Comparison of ENCODE assay signal across 30 mouse cellular contexts in the genomic region with DNA sequence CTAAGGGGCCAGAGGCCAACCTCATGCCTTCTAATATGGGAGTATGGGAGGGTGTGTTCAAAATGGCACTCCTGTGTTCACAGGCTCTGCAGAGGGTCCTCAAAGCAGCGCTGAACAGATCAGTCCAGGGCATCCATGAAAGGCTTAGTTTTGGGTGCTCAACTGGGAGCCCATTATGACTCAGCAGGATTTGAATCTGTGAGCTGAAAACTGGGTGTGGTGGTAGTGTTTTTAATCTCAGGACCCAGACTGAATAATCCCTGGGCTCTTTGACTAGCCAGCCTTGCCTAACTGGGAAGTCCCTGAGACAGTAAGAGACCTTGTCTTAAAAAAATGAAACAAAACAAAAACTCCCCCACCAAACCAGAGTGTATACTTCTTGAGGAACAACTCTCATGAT. TPM values are rescaled to one million over a fixed set of nuclear protein-coding genes. Genes with fewer than 3 reads are reported as not detected.
A peak's percentile ranks its signal among the peaks of the same experiment; 100 is the strongest.
DNase-seq lines count a peak whose midpoint lies in the region; ATAC-seq and TF ChIP-seq lines count a peak whose summit lies in the region.
"Had no signal": no experiment of that assay in that cellular context is flagged by ENCODE, and none has a peak within 500 bp of the region (broad histone marks: within the 10 kb centered on the region; RNA-seq: fewer than 3 reads in every experiment).

No protein-coding gene starts in this region.

- intact Hi-C loops in left cerebral cortex, postnatal 14 days (cut with DNase I): no loop called here

- TF ChIP-seq EP300 in MEL (IDR thresholded peaks at IDR 0.05; ENCODE audit: low read depth in 1 of 2, low read length in 2 of 2): no peak

- TF ChIP-seq CTCF in MEL (IDR thresholded peaks at IDR 0.05 in 2 of 3, conservative IDR thresholded peaks at IDR 0.05 in 1 of 3; ENCODE audit: control insufficient read depth in 1 of 3, insufficient read depth in 1 of 3, low read depth in 2 of 3, low read length in 3 of 3, poor library complexity in 1 of 3, severe bottlenecking in 1 of 3): no peak

- TF ChIP-seq RAD21 in MEL (IDR thresholded peaks at IDR 0.05; ENCODE audit: low read depth, low read length): no peak

- no peaks in the 10 kb centered on the region for H3K36me3 ChIP-seq in liver, embryonic 11.5 days (ENCODE audit: control insufficient read depth, insufficient read depth, low read length)
- H3K36me3 ChIP-seq in MEL (ENCODE audit: control insufficient read depth in 1 of 2, insufficient read depth in 2 of 2, low read length in 2 of 2): no peaks in the 10 kb centered on the region
- no peaks in the 10 kb centered on the region for H3K36me3 ChIP-seq in liver, embryonic 15.5 days (replicated peaks)
- H3K36me3 ChIP-seq: embryonic facial prominence, embryonic 10.5 days; embryonic facial prominence, embryonic 13.5 days; forebrain, embryonic 12.5 days; forebrain, embryonic 15.5 days; heart, embryonic 10.5 days; heart, embryonic 13.5 days had no signal

- H3K27ac ChIP-seq in liver, embryonic 11.5 days (ENCODE audit: low read depth, low read length): no peak overlapping the region
- H3K27ac ChIP-seq in MEL (ENCODE audit: control insufficient read depth, low read depth, low read length): no peak overlapping the region
- no peak overlapping the region for H3K27ac ChIP-seq in liver, embryonic 15.5 days (replicated peaks)
- H3K27ac ChIP-seq: embryonic facial prominence, embryonic 10.5 days; embryonic facial prominence, embryonic 13.5 days; forebrain, embryonic 12.5 days; forebrain, embryonic 15.5 days; heart, adult 2 months; heart, embryonic 10.5 days; heart, embryonic 13.5 days; hindbrain, embryonic 14.5 days; hindbrain, postnatal 0 days had no signal

- peaks cover 5% of the 10 kb centered on the region; the same call in 1 of the 2 replicates for H3K27me3 ChIP-seq in liver, embryonic 11.5 days (replicated peaks; ENCODE audit: control insufficient read depth, insufficient read depth, low read length)
- H3K27me3 ChIP-seq in MEL (ENCODE audit: control insufficient read depth in 1 of 2, insufficient read depth in 2 of 2, low read length in 2 of 2): peaks cover 0 to 2% of the 10 kb centered on the region in 2 experiments; a peak in 1 of 4 replicates
- peaks cover 70% of the 10 kb centered on the region for H3K27me3 ChIP-seq in liver, embryonic 15.5 days
- H3K27me3 ChIP-seq: embryonic facial prominence, embryonic 13.5 days; forebrain, embryonic 15.5 days had no signal

- H3K9ac ChIP-seq in liver, embryonic 11.5 days (ENCODE audit: low read depth, low read length): no peak overlapping the region
- no peak overlapping the region for H3K9ac ChIP-seq in MEL (ENCODE audit: control insufficient read depth, low read depth, low read length, poor library complexity, severe bottlenecking)
- H3K9ac ChIP-seq in liver, embryonic 15.5 days: no peak overlapping the region
- H3K9ac ChIP-seq: embryonic facial prominence, embryonic 13.5 days; forebrain, embryonic 12.5 days; forebrain, embryonic 15.5 days; heart, embryonic 13.5 days; hindbrain, embryonic 14.5 days had no signal

- no peak for ATAC-seq in liver, embryonic 11.5 days (replicated peaks; ENCODE audit: low FRiP score)
- ATAC-seq in liver, embryonic 15.5 days (ENCODE audit: insufficient read depth): peak; percentile 24; the same call in 1 of the 2 replicates
- ATAC-seq: activated CD4-positive, CD25-positive, alpha-beta regulatory T cell, adult 4 months; forebrain, embryonic 15.5 days; hindbrain, postnatal 0 days had no signal

- H3K4me2 ChIP-seq in liver, embryonic 11.5 days: no peak overlapping the region
- H3K4me2 ChIP-seq in liver, embryonic 15.5 days: peak overlapping the region; percentile 6; the same call in 1 of the 2 replicates
- H3K4me2 ChIP-seq: embryonic facial prominence, embryonic 13.5 days; forebrain, embryonic 12.5 days; forebrain, embryonic 15.5 days; heart, embryonic 13.5 days; hindbrain, embryonic 14.5 days had no signal

- H3K9me3 ChIP-seq in liver, embryonic 11.5 days (ENCODE audit: control insufficient read depth, low read length): no peaks in the 10 kb centered on the region
- no peaks in the 10 kb centered on the region for H3K9me3 ChIP-seq in MEL (replicated peaks; ENCODE audit: insufficient read depth, low read length)
- H3K9me3 ChIP-seq in liver, embryonic 15.5 days (replicated peaks): no peaks in the 10 kb centered on the region
- H3K9me3 ChIP-seq: embryonic facial prominence, embryonic 10.5 days; embryonic facial prominence, embryonic 13.5 days; forebrain, embryonic 12.5 days; forebrain, embryonic 15.5 days; heart, embryonic 10.5 days; heart, embryonic 13.5 days had no signal

- peak; percentile 38 for DNase-seq in liver
- no peak for DNase-seq in liver, embryonic 11.5 days (ENCODE audit: low spot score)
- peak; percentile 18 for DNase-seq in MEL (ENCODE audit: low read depth, low spot score)
- peak; percentile 23 for DNase-seq in induced T-regulatory cell, adult 2 months (ENCODE audit: low read depth)
- DNase-seq in left cerebral cortex, postnatal 14 days (ENCODE audit: low spot score in 2 of 2): no peak
- DNase-seq in retina, embryonic 14.5 days (ENCODE audit: low spot score): no peak
- no peak for DNase-seq in thymus, postnatal 36 days
- DNase-seq: adrenal gland, postnatal 10 days; adrenal gland, postnatal 36 days; cerebellum, adult 11-12 months; cerebellum, adult 8-10 months; cerebellum, postnatal 10 days; cerebellum, postnatal 36 days; embryo, embryonic 11 days; gastrocnemius, postnatal 10 days; gastrocnemius, postnatal 36 days; heart, adult 2 months; heart, postnatal 14 days; heart, postnatal 4 days had no signal

- no peak overlapping the region for H3K4me3 ChIP-seq in liver, embryonic 11.5 days (ENCODE audit: low read depth, low read length)
- H3K4me3 ChIP-seq in MEL (ENCODE audit: control insufficient read depth in 1 of 2, insufficient read depth in 1 of 2, low read depth in 2 of 2, low read length in 2 of 2): no peak overlapping the region
- no peak overlapping the region for H3K4me3 ChIP-seq in liver, embryonic 15.5 days (replicated peaks)
- H3K4me3 ChIP-seq: embryonic facial prominence, embryonic 10.5 days; embryonic facial prominence, embryonic 13.5 days; erythroblast, embryonic 14.5 days; forebrain, embryonic 12.5 days; forebrain, embryonic 15.5 days; heart, adult 2 months; heart, embryonic 10.5 days; heart, embryonic 13.5 days had no signal

- WGBS in liver, embryonic 11.5 days: 74% methylated on average over 1 of the region's 1 CpGs
- 78% methylated on average over 1 of the region's 1 CpGs for WGBS in liver, embryonic 15.5 days (ENCODE audit: insufficient replicate concordance)

- H3K79me2 ChIP-seq in MEL (ENCODE audit: control insufficient read depth, insufficient read depth, low read length, poor library complexity): no peaks in the 10 kb centered on the region

- H3K4me1 ChIP-seq in liver, embryonic 11.5 days (replicated peaks; ENCODE audit: control insufficient read depth, insufficient read depth, low read length): no peaks in the 10 kb centered on the region; the same call in 1 of the 2 replicates
- H3K4me1 ChIP-seq in MEL (ENCODE audit: control insufficient read depth in 1 of 2, insufficient read depth in 2 of 2, low read length in 2 of 2): no peaks in the 10 kb centered on the region
- peaks cover 29% of the 10 kb centered on the region for H3K4me1 ChIP-seq in liver, embryonic 15.5 days (replicated peaks)

- TF ChIP-seq POLR2A in MEL (IDR thresholded peaks at IDR 0.05; ENCODE audit: control insufficient read depth in 1 of 2, insufficient read depth in 1 of 2, low read depth in 1 of 2, low read length in 2 of 2, poor library complexity in 1 of 2): no peak

TF ChIP-seq in MEL, 35 proteins besides CTCF, POLR2A, EP300 and RAD21:
- TF ChIP-seq BHLHE40 (IDR thresholded peaks at IDR 0.05; ENCODE audit: borderline replicate concordance, low read depth, low read length) (no peak), ZKSCAN1 (IDR thresholded peaks at IDR 0.05; ENCODE audit: low read depth, low read length) (no peak), MAZ (IDR thresholded peaks at IDR 0.05; ENCODE audit: low read depth, low read length) (no peak), UBTF (IDR thresholded peaks at IDR 0.05; ENCODE audit: borderline replicate concordance, insufficient read depth, low read depth, low read length) (no peak), GATA1 (IDR thresholded peaks at IDR 0.05; ENCODE audit: low read depth, low read length) (no peak), USF2 (IDR thresholded peaks at IDR 0.05; ENCODE audit: borderline replicate concordance in 1 of 2, insufficient read depth in 1 of 2, low read depth in 1 of 2, low read length in 2 of 2) (no peak), MEF2A (IDR thresholded peaks at IDR 0.05; ENCODE audit: extremely low read depth, insufficient replicate concordance, low read depth, low read length, poor library complexity, severe bottlenecking) (no peak), ZMIZ1 (IDR thresholded peaks at IDR 0.05; ENCODE audit: low read depth, low read length) (no peak), RCOR1 (IDR thresholded peaks at IDR 0.05; ENCODE audit: low read depth, low read length) (no peak), MYB (IDR thresholded peaks at IDR 0.05; ENCODE audit: low read depth, low read length) (no peak), GABPA (IDR thresholded peaks at IDR 0.05; ENCODE audit: low read depth, low read length) (no peak), JUND (IDR thresholded peaks at IDR 0.05; ENCODE audit: low read depth, low read length) (no peak), POLR2AphosphoS2 (IDR thresholded peaks at IDR 0.05; ENCODE audit: low read length) (no peak), ZNF384 (IDR thresholded peaks at IDR 0.05; ENCODE audit: low read depth, low read length) (no peak), MAX (IDR thresholded peaks at IDR 0.05; ENCODE audit: low read length) (no peak), CHD1 (IDR thresholded peaks at IDR 0.05; ENCODE audit: low read depth, low read length) (no peak), SIN3A (IDR thresholded peaks at IDR 0.05; ENCODE audit: low read length) (no peak), CHD2 (IDR thresholded peaks at IDR 0.05; ENCODE audit: low read length) (no peak), USF1 (IDR thresholded peaks at IDR 0.05; ENCODE audit: low read depth, low read length) (no peak), NRF1 (IDR thresholded peaks at IDR 0.05; ENCODE audit: insufficient read depth, low read depth, low read length, poor library complexity, severe bottlenecking) (no peak)

RNA-seq across cellular contexts. Expression of gene Nek6, which starts 4.3 kb away (rescaled TPM):
- 64.9 and 66.2 TPM in 2 replicates for polyA plus RNA-seq in liver, embryonic 11.5 days (2014; fragmentation: Nextera tagmentation; extraction: Ambion mirVana)
- 3.5 and 3.7 TPM in 2 replicates for total RNA-seq in MEL (2012; rRNA removed)
- polyA plus RNA-seq in MEL (2012; ENCODE audit: insufficient read depth in 1 of 2, insufficient read length in 2 of 2, low read depth in 1 of 2, low replicate concordance in 2 of 2, missing spikeins in 1 of 2): 1 to 10 TPM in 1 of 2 experiments, not detected in 1; 5.4 TPM
- polyA plus RNA-seq in liver, embryonic 15.5 days (2015; fragmentation: Nextera tagmentation; extraction: Ambion mirVana): 36.2 and 37.3 TPM in 2 replicates
- 10 to 100 TPM; 26.3 to 28.9 TPM for total RNA-seq in left cerebral cortex, postnatal 14 days (2021)

Comparison
In these comparisons a context has a peak if more than half of its experiments do, and no peak if none do; other contexts are left out.
1. DNase-seq: peak in liver (single experiment), MEL (single experiment) and induced T-regulatory cell, adult 2 months (single experiment); none in liver, embryonic 11.5 days (single experiment), left cerebral cortex, postnatal 14 days (0 of 2), retina, embryonic 14.5 days (single experiment) and thymus, postnatal 36 days (0 of 2).